Mouse (Mus musculus) heart, postnatal 10 days (tissue): Measurements from ENCODE around the gene Atp1a2. TPM values are rescaled to one million over a fixed set of nuclear protein-coding genes. Genes with fewer than 3 reads are reported as not detected.
A peak's percentile ranks its signal among the peaks of the same experiment; 100 is the strongest.

Source experiments
- DNase-seq, 2 experiments: peaks; one replicate each; pipeline ENCODE4 v3.0.0; 2021
- intact Hi-C: fragments of 180-260 bp; cut with DNase I; formaldehyde crosslinking; loops from one replicate; pipeline ENCODE4 v1.15.1; 2025
- total RNA-seq, 2 experiments: library from RNA; stranded (reverse); gene quantifications; 2 replicates each; pipeline ENCODE4 v1.2.3; 2021

Atp1a2 gene
- total RNA-seq, 2 experiments from 2014 or later, result 228 to 235 TPM

DNA sequence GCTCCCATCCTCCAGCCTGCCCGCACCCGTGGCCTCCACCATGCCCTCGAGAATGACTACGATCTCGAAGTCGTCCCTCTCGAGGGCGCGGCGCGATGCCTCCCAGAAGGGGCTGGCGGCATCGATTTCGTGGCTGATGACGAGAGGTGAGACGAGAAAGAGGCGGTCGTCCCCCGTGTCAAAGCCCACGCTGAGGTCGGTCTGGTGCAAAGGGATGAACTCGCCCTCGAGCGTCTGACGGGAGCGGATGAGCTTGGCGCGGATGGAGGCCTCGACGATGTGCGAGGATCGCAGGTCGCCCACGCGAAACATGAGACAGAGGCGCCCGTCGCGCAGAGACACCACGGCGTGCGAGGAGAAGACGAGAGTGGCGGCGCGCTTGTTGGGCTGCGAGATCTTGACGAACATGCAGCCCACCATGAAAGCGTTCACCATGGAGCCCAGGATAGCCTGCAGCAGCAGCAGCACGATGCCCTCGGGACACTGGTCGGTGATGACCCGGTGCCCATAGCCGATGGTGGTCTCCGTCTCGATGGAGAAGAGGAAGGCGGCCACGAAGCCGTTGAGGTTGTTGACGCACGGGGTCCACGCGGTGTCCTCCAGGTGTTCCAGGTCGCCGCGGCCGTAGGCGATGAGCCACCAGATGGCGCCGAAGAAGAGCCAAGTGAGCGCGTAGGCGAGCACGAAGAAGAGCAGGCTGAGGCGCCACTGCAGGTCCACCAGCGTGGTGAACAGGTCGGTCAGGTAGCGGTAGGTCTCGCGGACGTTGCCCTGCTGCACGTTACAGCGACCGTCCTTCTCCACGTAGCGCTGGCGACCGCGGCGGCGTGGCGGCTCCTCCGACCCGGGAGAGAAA is 28.0 kb upstream of the Atp1a2 start:
- peak; percentile 68 to 69 for DNase-seq
- intact Hi-C loops, result loop anchor here (2.0 kb wide), 1 partner anchor 31 kb away; no protein-coding TSS in a partner anchor

- intact Hi-C loops, result loop anchor here (1.0 kb wide), 1 partner anchor 277 kb away; no protein-coding TSS in a partner anchor
Measured at GRCm38 (mm10) chr1:172324725-172325124, 26.9 kb upstream of the Atp1a2 start.

DNA sequence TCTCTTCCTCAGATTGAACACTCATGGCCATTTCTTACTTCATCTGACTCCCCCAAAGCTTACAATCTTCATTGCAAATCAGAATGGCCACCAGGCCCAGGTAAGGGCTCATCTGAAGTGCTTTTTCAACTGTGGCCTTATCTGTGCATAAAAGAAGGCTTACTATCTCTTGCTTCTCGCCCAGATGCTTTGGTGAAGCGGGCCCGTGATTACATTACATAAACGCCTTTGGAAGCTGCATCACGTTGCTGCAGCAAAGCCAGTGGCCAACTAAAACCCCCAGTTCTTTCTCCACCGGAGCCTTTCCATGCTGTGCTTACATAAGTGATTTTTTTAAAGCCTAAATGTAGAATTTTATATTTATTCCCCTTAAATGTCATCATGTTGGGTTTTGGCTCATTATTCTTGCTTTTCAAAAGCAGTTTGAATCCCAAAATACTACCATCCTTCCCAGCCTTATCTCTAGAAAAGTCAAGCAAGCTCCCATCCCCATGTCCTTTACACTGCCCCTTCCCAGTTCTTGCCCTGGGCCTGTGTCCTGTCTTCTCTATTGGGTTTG is 26.0 kb upstream of the Atp1a2 start:
- intact Hi-C loops, result loop anchor here (1.0 kb wide), 1 partner anchor 277 kb away; no protein-coding TSS in a partner anchor
- DNase-seq, result no peak

More at GRCm38 (mm10) chr1:172324725-172325124, 26.9 kb upstream of the Atp1a2 start:
- peak; percentile 73 to 87 for DNase-seq

DNA sequence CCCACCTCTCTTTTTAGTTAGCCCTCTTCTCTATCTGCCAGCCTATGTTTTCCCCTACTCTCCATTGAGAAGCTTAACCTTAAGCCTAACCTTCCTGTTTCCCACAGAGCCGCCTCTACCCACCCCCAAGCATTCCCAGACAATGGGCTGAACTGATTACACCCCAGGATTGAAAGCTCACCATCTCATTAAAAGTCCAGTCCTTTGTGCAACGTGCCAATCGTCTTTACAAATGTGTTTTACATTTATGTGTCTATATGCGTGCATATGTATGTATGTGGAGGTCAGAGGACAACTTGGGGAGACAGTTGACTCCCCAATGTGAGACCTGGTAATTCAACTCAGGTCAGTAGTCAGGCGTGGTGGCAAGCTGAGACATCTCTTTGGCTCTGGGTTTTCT is 25.4 kb upstream of the Atp1a2 start:
- intact Hi-C loops, result no loop called here
- no peak for DNase-seq

GRCm38 (mm10) chr1:172322725-172323124 is 24.9 kb upstream of the Atp1a2 start:
- intact Hi-C loops, result no loop called here
- DNase-seq, result no peak

GRCm38 (mm10) chr1:172319921-172320411 is 22.1 kb upstream of the Atp1a2 start:
- DNase-seq, result no peak
- intact Hi-C loops, result no loop called here

GRCm38 (mm10) chr1:172319346-172319745 is 21.5 kb upstream of the Atp1a2 start:
- no peak for DNase-seq
- intact Hi-C loops, result no loop called here

GRCm38 (mm10) chr1:172318424-172319035 is 20.7 kb upstream of the Atp1a2 start:
- intact Hi-C loops, result no loop called here
- no peak for DNase-seq

DNA sequence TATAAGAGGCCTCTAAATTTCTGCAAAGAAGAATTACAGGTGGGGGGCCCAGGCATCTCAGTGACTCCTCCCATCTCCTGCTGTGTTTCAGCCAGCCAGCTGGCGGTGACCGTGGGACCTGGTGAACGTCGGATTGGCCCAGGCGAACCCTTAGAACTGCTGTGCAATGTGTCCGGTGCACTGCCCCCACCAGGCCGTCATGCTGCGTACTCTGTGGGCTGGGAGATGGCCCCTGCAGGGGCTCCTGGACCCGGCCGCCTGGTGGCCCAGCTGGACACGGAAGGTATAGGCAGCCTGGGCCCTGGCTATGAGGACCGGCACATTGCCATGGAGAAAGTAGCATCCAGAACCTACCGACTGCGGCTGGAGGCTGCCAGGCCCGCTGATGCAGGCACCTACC is 20.1 kb upstream of the Atp1a2 start:
- intact Hi-C loops, result no loop called here
- DNase-seq, result no peak

GRCm38 (mm10) chr1:172317431-172317830 is 19.6 kb upstream of the Atp1a2 start:
- no peak for DNase-seq
- intact Hi-C loops, result no loop called here

DNA sequence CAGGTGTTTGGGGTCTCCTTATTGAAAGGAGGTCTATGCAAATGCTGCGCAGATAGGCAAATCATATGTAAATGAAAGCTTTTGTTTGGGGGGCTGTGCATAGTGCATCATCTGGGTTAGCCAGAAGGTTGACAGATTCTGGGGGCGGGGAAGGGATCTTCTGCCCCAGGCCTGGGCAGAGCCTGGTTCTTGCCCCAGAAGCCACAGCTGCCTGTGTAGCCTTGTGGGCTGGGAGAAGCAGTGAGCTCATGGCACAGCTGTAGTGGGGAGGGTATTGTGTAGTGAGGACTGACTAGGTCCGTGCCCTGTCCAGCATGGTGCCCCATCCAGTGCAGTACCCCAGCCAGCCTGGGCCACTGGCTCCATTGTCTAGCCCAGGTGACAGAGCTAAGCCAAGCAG is 17.0 kb upstream of the Atp1a2 start:
- intact Hi-C loops, result loop anchor here (5.0 kb wide), 1 partner anchor 268 kb away; no protein-coding TSS in a partner anchor
- DNase-seq, result no peak

DNA sequence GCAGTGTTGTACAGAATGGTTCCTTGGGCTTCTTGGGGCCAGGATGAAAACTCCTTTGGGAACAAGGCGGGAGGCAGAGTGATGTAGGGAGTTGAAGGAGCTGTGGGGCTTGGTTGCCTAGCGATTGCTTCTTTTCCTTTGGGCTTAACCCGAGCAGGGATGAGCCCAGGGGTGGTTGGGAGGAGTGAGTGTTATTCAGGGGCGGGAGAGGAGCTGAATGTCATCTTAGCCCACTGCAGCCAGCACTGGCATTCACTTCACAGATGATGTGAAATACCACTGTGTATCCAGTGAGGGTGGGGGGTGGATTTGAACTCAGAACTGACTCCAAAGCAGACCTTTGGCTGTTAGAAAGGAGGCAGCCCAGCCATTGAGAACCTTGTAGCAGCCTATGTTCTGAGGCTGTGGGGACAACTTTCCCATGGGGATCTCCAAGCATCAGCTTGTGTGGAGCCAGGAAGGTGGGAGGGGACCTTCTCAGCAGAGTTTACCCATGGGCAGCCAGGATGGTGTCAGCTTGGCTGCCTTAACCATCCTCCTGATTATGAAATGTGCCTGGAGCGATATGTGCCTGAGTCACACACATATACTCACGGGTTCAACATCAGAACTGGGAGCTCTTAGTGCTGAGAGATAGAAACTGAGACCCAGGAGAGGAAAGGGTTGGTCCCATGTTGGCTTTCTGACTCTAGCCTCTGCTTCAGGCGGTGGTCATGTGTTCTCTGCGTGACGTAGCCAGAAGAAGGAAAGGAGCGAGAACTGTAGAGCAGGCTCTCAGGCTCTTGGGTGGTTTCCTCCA is 15.9 kb upstream of the Atp1a2 start:
- DNase-seq, result no peak
- intact Hi-C loops, result loop anchor here (5.0 kb wide), 1 partner anchor 267 kb away; no protein-coding TSS in a partner anchor

GRCm38 (mm10) chr1:172312768-172313561 is 15.1 kb upstream of the Atp1a2 start:
- intact Hi-C loops, result loop anchor here (5.0 kb wide), 1 partner anchor 266 kb away; no protein-coding TSS in a partner anchor
- no peak for DNase-seq

- intact Hi-C loops, result loop anchor here (2.0 to 5.0 kb wide), 4 partner anchors 169 to 265 kb away; partner anchors contain the start of gene Pex19
- peak; percentile 90 to 91 for DNase-seq
Measured at GRCm38 (mm10) chr1:172311921-172312767, 14.3 kb upstream of the Atp1a2 start.

DNA sequence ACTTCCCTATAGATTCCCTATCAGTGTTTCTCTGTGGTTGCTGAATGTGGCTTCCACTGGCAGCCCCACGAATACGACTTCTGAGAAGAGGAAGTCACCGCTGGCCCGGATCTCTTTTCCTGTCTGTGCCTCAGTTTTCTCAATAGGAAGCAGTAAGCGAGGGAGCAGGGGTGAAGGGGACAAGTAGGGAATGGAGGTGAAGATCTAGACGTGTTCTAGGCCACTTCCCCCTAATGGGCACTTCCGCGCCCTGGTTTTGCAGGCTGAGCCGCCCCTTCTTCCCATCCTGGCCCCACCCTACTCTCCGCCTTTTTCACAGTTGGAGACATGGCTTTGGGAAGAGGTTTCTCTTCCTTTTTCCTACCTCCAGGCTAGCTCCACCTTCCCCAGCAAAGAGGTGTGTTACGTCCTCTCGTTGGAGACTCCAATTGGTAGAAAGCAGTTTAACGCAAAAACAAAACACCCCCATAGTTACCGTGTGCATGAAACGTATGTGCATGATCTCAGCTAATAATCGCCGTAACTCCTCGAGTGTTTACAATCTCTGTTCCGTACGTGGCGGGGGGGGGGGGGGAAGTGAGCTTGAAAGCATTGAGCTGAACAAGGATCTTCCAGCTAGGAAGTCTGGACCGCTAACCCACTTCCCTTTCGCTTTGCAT is 13.5 kb upstream of the Atp1a2 start:
- intact Hi-C loops, result loop anchor here (2.0 to 5.0 kb wide), 4 partner anchors 169 to 264 kb away; partner anchors contain the start of gene Pex19
- DNase-seq, result peak; percentile 70 to 74

DNA sequence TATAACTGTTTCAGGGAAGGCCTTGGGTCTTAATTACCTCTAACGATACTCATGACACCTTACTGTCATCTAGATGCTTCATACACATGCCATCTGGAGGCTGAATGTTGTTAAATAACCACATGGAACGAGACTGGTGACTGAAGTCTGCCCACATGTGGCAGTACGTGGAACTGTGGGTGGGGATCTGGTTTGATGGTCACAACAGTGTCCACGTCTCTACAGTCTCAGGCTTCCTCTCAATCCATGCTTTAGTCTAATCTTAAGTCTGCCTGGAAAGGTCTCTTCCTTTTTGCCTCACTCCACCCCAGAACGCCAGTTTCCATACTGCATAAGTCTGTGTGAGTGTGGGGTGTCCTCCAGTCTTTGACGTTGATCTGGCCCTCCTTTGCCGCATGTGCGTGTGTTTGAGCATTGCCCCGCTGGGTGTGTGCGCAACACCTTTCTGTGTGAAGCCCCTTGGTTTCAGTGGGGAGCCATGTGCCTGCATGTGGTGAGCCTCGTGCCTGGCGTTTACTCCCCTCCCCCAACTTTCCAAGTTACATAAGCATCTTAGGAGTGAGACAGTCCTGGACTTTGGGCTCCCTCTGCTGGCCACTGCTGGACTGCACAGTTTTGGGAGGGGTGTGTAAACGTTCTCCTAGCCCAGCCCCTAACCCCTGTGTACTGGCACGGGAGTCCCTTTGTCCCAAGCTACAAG is 12.0 kb upstream of the Atp1a2 start:
- peak; percentile 94 to 97 for DNase-seq
- intact Hi-C loops, result loop anchor here (1.0 to 5.0 kb wide), 6 partner anchors 63 to 263 kb away; partner anchors contain the start of gene Pex19

DNA sequence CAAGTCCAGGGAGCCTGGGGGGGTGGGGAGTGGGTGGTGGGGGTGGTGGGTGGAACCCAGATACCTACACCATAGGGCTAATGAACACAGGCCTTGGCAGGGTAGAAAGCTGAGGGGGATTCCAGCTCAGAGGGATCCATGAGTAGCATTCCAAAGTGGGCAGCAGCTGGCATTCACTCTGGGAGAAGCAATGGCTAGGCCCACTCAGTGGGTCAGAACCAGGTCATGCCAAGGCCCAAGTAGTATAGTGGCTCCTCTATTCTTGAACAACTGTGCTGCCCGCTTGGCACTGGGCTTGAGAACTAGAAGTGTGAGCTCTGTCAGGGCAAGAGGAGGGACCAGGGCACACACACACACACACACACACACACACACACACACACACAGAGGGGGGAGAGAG is 10.5 kb upstream of the Atp1a2 start:
- intact Hi-C loops, result loop anchor here (5.0 kb wide), 1 partner anchor 61 kb away; no protein-coding TSS in a partner anchor

More for the DNA sequence above, 10.5 kb upstream of the Atp1a2 start:
- no peak for DNase-seq
